Mouse (Mus musculus) embryonic facial prominence, embryonic 13.5 days (tissue): ENCODE measurements around the gene Susd6. TPM values are rescaled to one million over a fixed set of nuclear protein-coding genes. Genes with fewer than 3 reads are reported as not detected.

Source experiments
- ATAC-seq: fragments of 200-750 bp; cut with Nextera tagmentation; 2 replicates; pipeline ENCODE4 v1.8.0; 2017; ENCODE audit warnings: low read depth; ENCODE audit not compliant: insufficient number of reproducible peaks, insufficient read depth, low FRiP score, low TSS enrichment
- H3K27ac ChIP-seq: fragments of 300-500 bp; sonication (generic); 2 replicates; pipeline ENCODE4 v1.5.1; 2015; ENCODE audit warnings: moderate library complexity, mild to moderate bottlenecking, inconsistent platforms
- H3K27me3 ChIP-seq: fragments of 300-500 bp; sonication (generic); 2 replicates; pipeline ENCODE4 v1.6.1; 2015; ENCODE audit warnings: mild to moderate bottlenecking, inconsistent platforms
- H3K36me3 ChIP-seq: fragments of 300-500 bp; sonication (generic); 2 replicates; pipeline ENCODE4 v1.6.1; 2015; ENCODE audit warnings: mild to moderate bottlenecking, inconsistent platforms
- H3K4me1 ChIP-seq: fragments of 300-500 bp; sonication (generic); 2 replicates; pipeline ENCODE4 v1.6.1; 2015; ENCODE audit warnings: inconsistent platforms
- H3K4me2 ChIP-seq: fragments of 300-500 bp; sonication (generic); 2 replicates; pipeline ENCODE4 v1.6.1; 2015; ENCODE audit warnings: moderate library complexity, mild to moderate bottlenecking, inconsistent platforms
- H3K4me3 ChIP-seq: fragments of 300-500 bp; sonication (generic); 2 replicates; pipeline ENCODE4 v1.5.1; 2015; ENCODE audit warnings: mild to moderate bottlenecking, inconsistent platforms
- H3K9ac ChIP-seq: fragments of 300-500 bp; sonication (generic); 2 replicates; pipeline ENCODE4 v1.6.1; 2015; ENCODE audit warnings: mild to moderate bottlenecking, inconsistent platforms
- H3K9me3 ChIP-seq: fragments of 300-500 bp; sonication (generic); 2 replicates; pipeline ENCODE4 v1.6.1; 2016; ENCODE audit warnings: inconsistent platforms
- WGBS: fragments of 180-500 bp; shearing (Covaris S2); methylation state at CpG from one replicate; pipeline ENCODE4 v1.1.7; 2015; ENCODE audit warnings: mixed read lengths; 5-methylcytosine and 5-hydroxymethylcytosine counted together
- polyA plus RNA-seq: library from polyadenylated mRNA; unstranded; fragments of >200 nt; fragmentation: Nextera tagmentation; extraction: Ambion mirVana; gene quantifications from 2 replicates; pipeline ENCODE4 v1.2.1, GENCODE M21; 2015

Susd6 gene
- polyA plus RNA-seq: 16.0 and 16.1 TPM in 2 replicates

DNA sequence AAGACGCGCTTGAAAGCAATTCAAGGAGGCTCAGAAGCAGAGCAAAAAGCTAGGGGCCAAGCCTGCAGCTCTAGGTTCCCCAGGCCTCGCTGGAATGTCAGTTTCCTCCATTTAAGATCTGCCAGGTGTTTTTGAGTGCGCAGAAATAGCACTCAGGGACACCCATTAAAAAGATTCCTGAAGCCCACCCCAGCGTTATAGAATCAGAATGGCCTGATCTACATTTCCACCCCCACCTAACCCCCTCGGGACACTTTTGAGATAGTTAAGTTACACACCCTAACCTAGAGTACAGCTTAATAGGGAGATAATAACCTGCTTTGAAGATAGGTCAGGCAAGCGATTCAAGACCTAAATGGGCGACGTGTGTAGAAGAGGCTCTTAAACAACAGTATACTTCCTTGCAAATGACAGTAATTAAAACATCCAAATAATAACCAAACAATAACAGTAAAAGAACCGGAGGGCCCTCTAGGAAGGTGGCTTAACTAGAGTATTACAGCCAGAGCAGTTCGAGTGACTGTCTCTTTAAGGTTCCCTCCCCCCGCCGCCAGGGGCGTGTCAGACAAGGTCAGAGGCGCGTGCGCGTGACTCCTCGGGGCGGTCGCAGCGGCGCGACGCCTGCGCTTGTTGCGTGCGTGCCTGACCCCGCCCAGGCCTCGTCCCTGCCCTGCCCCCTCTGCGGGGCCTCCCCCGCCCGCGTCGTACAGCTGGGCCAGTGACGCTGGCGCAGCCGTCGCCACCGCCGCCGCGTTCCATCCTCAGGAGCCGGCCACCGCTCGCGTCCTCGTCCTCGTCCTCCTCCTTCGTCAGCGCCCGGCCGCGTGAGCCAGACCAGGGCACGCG lies at the start of gene Susd6:
Susd6 (plus strand) TSS at position 662 of the 846 bp plus-strand sequence.
- no peaks in the 10 kb centered on the region for H3K36me3 ChIP-seq
- H3K9me3 ChIP-seq: no peaks in the 10 kb centered on the region
- peak within 1 kb of the TSS; percentile 94 for H3K4me3 ChIP-seq
- H3K27ac ChIP-seq: peak within 1 kb of the TSS; percentile 97
- H3K9ac ChIP-seq: peak within 1 kb of the TSS; percentile 95
- H3K27me3 ChIP-seq: no peaks in the 10 kb centered on the region
- peak; percentile 97 for ATAC-seq
- H3K4me2 ChIP-seq: peak within 1 kb of the TSS; percentile 72
- H3K4me1 ChIP-seq: peaks cover 18% of the 10 kb centered on the region
- WGBS: 3% methylated on average over 54 of the region's 56 CpGs

DNA sequence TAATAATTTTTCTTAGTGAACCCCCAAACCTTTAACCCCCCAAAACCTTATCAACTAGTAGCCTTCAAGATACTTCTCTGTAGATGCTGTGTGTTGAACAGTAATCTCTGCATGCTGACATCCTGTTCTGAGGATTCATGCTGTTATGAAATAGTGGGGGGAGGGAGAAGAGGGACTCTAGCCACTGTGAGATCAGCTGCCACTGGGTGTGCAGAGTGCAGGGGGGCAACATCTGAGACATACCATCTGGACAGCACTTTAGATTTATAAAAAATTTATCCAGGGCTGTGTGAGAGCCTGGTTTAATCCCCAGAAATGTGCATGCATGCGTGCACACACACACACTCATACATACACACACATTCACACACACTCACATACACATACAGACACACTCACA lies 45.7 kb upstream of the Susd6 start:
- Histone ChIP-seq H3K9ac (no peak overlapping the region), H3K4me2 (no peak overlapping the region), H3K4me1 (peaks cover 10% of the 10 kb centered on the region), H3K27me3 (peaks cover 12% of the 10 kb centered on the region), H3K36me3 (no peaks in the 10 kb centered on the region), H3K4me3 (no peak overlapping the region), H3K9me3 (no peaks in the 10 kb centered on the region), H3K27ac (no peak overlapping the region)
- no peak for ATAC-seq
- WGBS: 67% methylated on average over 1 of the region's 1 CpGs

DNA sequence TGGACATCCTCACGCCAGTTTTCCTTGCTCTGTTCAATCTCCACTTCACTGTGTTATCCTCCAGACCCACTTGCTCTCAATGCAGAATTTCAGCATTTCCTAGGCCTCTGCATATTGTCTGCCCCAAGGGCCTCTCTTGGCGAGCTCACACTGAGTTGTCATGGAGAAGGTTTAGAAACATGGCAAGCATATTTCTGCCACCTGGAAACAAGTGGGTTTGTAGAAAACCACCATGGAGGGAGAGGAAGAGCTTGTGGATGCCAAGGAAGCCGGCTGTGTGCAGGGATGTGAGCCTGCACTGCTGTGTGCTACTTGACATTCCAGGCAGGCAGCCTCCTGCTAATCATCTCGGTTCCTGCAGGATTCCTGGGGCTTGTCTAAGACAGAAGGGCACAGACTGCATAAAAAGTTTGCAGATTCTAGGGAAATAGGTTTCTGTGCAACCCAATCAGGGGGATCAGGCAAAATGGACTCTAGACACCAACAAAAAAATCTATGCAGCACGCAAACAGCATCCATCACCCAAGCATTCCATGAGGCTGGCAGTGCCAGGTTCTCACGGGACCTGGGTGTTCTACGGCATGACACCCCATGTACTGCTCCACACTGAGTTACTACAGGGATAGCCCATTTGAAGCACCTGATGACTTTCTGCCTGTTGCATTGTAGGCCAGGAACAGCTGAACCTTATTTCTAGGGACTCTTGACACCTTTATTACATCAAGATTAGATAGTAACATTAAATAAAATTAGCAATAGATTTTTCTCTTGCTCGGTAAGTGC lies 44.1 kb upstream of the Susd6 start:
- Histone ChIP-seq H3K4me3 (no peak overlapping the region), H3K27me3 (peaks cover 16% of the 10 kb centered on the region), H3K9me3 (no peaks in the 10 kb centered on the region), H3K27ac (peak overlapping the region; percentile 23; the same call in 1 of the 2 replicates), H3K4me1 (peaks cover 10% of the 10 kb centered on the region), H3K36me3 (no peaks in the 10 kb centered on the region), H3K4me2 (no peak overlapping the region), H3K9ac (no peak overlapping the region)
- no peak for ATAC-seq
- WGBS: 53% methylated on average over 8 of the region's 8 CpGs

DNA sequence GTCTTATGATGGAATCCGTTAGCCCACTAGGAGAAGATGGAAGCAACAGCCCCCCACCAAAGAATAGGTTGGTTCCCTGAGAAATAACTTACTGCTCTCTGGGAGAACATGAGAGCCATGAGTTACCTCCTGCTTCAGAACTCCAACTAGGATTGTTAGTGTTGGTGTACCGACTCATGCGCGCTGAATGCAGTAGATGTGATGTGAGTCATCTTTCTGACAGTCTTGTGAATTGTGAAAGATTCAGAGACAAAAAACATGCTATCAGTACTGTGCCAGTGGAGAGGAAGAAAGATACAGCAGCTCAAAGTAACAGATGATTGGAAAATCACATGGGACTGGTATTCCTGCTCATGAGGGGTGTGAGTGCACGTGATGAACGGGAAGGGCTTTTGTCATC lies 38.8 kb upstream of the Susd6 start:
- Histone ChIP-seq H3K9ac (no peak overlapping the region), H3K4me3 (no peak overlapping the region), H3K27ac (no peak overlapping the region), H3K4me1 (no peaks in the 10 kb centered on the region; the same call in 1 of the 2 replicates), H3K9me3 (no peaks in the 10 kb centered on the region), H3K27me3 (peaks cover 24% of the 10 kb centered on the region), H3K4me2 (no peak overlapping the region), H3K36me3 (no peaks in the 10 kb centered on the region)
- ATAC-seq: no peak
- 90% methylated on average over 6 of the region's 6 CpGs for WGBS

DNA sequence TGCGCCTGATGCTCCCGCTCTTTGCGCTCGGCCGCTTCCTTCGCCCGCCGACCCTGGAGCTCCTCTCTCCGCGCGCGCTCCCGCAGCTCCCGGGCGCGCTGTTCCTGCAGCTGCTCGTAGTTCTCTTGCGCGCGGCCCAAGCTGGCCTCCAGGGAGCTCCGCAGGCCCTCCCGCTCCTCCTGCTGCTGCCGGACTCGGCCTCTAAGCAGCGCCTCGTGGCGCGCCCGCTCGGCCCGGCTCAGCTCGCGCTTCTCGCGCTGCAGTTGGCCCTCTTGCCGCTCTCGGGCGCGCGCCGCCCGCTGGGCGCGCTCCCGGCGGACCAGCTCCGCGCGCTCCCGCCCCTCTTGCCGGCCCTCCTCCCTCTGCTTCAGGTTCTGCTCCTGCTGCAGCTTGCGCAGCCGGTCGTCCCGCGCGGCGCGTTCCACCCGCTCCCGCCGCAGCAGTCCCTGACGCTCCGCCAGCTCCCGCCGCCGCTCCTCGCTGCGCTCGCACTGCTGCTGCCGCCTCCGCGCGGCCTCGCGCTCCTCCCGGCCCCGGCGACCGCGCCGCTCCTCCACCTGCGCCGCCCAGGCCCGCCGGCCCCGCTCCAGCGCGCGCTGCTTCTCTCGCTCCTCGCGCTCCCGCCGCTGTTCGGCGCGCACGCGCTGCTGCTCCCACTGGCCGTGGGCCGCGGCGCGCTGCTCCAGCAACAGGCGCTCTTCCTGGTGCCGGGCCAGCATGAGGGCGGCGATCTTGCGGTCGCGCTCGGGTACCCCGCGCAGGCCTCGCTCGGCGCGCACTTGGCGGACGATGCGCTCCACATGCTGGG lies 32.4 kb upstream of the Susd6 start:
- Histone ChIP-seq H3K4me1 (peaks cover 31% of the 10 kb centered on the region), H3K36me3 (no peaks in the 10 kb centered on the region), H3K4me3 (peak overlapping the region; percentile 61), H3K27me3 (peaks cover 57% of the 10 kb centered on the region), H3K27ac (0 out of 2 replicates have a peak overlapping the region, but pooled peaks have one; percentile 5), H3K4me2 (peak overlapping the region; percentile 88), H3K9ac (peak overlapping the region; percentile 67), H3K9me3 (no peaks in the 10 kb centered on the region)
- WGBS: 2% methylated on average over 110 of the region's 122 CpGs
- ATAC-seq: peak; percentile 79

DNA sequence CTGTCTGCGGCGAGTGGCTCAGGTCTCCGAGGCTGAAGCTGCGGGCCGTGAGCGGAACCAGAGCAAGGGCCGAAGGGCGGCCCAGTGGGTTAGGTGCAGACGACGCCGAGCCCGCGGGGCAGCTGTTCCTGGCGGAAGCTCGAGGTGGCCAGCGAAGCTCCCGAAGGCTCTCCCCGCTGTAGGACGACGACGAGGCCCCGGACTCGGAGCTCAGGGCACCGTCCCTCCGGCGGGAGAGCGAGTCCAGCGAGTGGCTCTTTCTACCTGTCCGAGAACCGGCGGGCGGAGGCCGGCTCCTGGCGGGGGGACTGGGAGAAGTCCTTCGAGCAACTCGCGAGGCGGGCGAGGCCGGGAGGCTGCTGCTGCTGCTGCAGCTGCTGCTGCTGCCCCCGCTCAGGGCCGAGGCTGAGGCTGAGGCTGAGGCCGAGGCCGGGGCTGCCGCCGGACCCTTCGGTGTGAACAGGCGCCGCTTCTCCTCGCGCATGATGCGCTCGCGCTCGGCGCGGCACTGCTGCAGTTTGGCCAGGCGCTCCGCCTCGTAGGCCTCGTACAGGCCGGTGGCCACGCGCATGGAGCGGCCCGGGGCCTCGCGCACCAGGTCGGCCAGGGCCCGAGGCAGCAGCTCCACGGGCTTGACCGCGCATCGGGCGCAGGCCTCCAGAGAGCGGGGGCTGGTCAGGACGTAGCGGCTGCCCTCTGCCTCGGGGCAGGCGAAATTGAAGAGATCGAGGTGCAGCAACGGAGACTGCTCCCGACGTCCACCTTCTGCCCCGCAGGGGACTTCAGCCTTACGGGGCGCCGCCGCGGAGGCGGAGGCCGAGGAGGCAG lies 31.5 kb upstream of the Susd6 start:
- H3K4me3 ChIP-seq: peak overlapping the region; percentile 61
- H3K9ac ChIP-seq: peak overlapping the region; percentile 67
- H3K9me3 ChIP-seq: no peaks in the 10 kb centered on the region
- 8% methylated on average over 92 of the region's 92 CpGs for WGBS
- H3K4me1 ChIP-seq: peaks cover 31% of the 10 kb centered on the region
- H3K36me3 ChIP-seq: no peaks in the 10 kb centered on the region
- no peak overlapping the region for H3K27ac ChIP-seq
- no peak for ATAC-seq
- H3K27me3 ChIP-seq: peaks cover 57% of the 10 kb centered on the region
- peak overlapping the region; percentile 88 for H3K4me2 ChIP-seq

DNA sequence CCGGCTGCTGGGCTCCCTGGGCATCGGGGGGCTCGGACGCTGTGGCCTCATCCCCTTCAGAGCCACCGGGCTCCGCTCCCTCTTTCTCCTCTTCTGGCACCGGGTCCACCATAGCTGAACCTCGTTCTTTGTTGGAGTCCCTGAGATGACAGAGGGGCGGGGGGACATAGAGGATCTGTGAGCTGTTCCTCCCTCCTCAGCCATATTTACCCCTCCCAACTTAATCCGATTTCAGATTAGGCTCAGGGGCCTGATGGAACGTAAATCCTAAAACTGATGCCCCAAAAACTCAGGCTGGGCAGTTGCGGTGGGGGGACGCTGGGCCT lies 31.0 kb upstream of the Susd6 start:
- no peaks in the 10 kb centered on the region for H3K9me3 ChIP-seq
- H3K27me3 ChIP-seq: peaks cover 57% of the 10 kb centered on the region
- no peak overlapping the region; the same call in 1 of the 2 replicates for H3K27ac ChIP-seq
- no peak for ATAC-seq
- peaks cover 31% of the 10 kb centered on the region for H3K4me1 ChIP-seq
- H3K36me3 ChIP-seq: no peaks in the 10 kb centered on the region
- H3K4me3 ChIP-seq: peak overlapping the region; percentile 61
- peak overlapping the region; percentile 88 for H3K4me2 ChIP-seq
- H3K9ac ChIP-seq: peak overlapping the region; percentile 67
- 8% methylated on average over 13 of the region's 13 CpGs for WGBS

DNA sequence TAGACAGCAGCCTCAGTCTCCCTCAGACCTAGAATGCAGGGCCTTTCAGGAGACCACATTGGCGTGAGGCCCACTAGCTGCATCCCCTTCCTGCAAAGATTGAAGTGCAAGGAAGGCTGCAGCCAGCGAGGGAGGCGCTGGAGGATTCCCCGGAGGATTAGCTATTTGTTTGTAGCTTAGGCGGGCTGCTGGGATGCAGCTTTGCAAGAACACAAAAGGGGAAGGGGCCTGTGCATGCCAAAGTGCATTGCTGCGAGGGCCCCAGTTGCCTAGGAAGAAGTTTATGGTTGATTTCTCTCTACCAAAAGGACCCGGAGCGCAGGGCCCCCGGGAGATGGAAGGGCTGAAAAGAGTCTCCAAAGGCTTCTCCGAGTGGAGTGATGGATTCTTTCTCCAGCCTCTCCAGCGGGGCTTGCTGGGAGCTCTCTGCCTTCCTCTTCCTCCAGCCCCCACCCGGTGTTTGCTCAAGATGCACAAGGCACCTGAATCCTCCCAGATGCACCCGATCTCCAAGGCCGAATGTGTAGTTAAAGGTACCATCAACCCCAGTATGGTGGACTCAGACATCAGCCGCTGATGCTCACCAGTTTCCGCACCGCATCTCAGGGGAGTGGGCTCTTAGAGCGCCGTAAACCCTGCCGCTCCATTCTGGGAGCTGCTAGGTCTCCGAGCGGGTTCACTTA lies 30.5 kb upstream of the Susd6 start:
- peaks cover 57% of the 10 kb centered on the region for H3K27me3 ChIP-seq
- no peaks in the 10 kb centered on the region for H3K36me3 ChIP-seq
- H3K4me1 ChIP-seq: peaks cover 31% of the 10 kb centered on the region
- 1% methylated on average over 22 of the region's 22 CpGs for WGBS
- H3K4me3 ChIP-seq: peak overlapping the region; percentile 61
- ATAC-seq: no peak
- peak overlapping the region; percentile 68 for H3K9ac ChIP-seq
- peak overlapping the region; percentile 88 for H3K4me2 ChIP-seq
- H3K9me3 ChIP-seq: no peaks in the 10 kb centered on the region
- H3K27ac ChIP-seq: no peak overlapping the region; the same call in 1 of the 2 replicates

DNA sequence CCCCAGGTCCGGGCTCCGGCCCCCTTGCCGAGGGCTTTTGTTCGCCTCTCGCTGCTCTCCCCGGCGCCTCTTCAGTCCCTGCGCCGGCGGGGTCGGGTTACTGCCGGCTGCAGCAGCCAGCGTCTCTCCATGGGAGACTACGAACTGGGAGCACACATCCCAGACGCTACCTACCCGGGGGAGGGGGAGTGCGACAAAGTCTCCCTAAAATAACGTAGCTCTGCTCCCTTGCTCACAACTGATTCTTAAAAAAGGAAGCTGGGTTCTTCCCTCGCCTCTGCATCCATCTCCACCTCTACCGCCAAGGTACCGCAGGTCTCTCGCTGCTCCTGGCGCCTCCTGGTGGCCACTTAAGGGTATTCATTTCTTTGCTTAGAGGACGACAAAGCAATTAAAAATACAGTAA lies 29.9 kb upstream of the Susd6 start, which contains the start of gene Ccdc177:
Ccdc177 (minus strand) TSS at position 292 of the 406 bp plus-strand sequence.
- no peak for ATAC-seq
- no peaks in the 10 kb centered on the region for H3K36me3 ChIP-seq
- H3K9me3 ChIP-seq: no peaks in the 10 kb centered on the region
- H3K4me3 ChIP-seq: peak within 1 kb of the TSS; percentile 61
- under 1% methylated on average over 24 of the region's 24 CpGs for WGBS
- peaks cover 53% of the 10 kb centered on the region for H3K27me3 ChIP-seq
- H3K27ac ChIP-seq: no peak within 1 kb of the TSS; the same call in 1 of the 2 replicates
- H3K4me2 ChIP-seq: peak within 1 kb of the TSS; percentile 88
- H3K9ac ChIP-seq: peak within 1 kb of the TSS; percentile 68
- H3K4me1 ChIP-seq: peaks cover 31% of the 10 kb centered on the region

DNA sequence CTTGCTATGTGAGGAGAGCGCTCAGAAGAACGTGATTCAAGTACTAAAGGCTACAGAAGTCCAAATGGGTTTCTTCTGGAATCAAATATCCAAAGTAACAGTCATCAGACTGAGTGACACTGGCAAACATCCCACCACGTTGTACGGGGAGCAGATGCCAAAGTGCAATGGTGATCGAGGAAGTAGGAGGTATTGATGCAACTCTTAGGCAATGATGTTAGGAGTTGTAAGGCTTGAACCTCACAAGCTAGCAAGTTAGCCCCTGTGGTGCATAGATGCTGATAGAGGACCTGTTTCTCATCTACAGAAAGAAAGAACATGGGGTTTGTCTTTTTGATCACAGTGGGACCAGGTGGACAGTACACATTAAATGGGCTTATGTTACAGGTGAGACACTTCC lies 27.3 kb upstream of the Susd6 start:
- Histone ChIP-seq H3K4me3 (no peak overlapping the region), H3K27me3 (peaks cover 28% of the 10 kb centered on the region)

More for the DNA sequence above, 27.3 kb upstream of the Susd6 start:
- Histone ChIP-seq H3K36me3 (no peaks in the 10 kb centered on the region), H3K4me1 (peaks cover 23% of the 10 kb centered on the region), H3K27ac (no peak overlapping the region), H3K9ac (no peak overlapping the region), H3K4me2 (no peak overlapping the region), H3K9me3 (no peaks in the 10 kb centered on the region)
- ATAC-seq: no peak
- WGBS: 86% methylated on average over 5 of the region's 5 CpGs
